Mouse (Mus musculus): ENCODE measurements around the gene Eefsec. TPM values are rescaled to one million over a fixed set of nuclear protein-coding genes. Genes with fewer than 3 reads are reported as not detected.

The Eefsec gene
- total and polyA plus RNA-seq, 3 experiments, result 27.5 to 378 (median 40.7) TPM

DNA sequence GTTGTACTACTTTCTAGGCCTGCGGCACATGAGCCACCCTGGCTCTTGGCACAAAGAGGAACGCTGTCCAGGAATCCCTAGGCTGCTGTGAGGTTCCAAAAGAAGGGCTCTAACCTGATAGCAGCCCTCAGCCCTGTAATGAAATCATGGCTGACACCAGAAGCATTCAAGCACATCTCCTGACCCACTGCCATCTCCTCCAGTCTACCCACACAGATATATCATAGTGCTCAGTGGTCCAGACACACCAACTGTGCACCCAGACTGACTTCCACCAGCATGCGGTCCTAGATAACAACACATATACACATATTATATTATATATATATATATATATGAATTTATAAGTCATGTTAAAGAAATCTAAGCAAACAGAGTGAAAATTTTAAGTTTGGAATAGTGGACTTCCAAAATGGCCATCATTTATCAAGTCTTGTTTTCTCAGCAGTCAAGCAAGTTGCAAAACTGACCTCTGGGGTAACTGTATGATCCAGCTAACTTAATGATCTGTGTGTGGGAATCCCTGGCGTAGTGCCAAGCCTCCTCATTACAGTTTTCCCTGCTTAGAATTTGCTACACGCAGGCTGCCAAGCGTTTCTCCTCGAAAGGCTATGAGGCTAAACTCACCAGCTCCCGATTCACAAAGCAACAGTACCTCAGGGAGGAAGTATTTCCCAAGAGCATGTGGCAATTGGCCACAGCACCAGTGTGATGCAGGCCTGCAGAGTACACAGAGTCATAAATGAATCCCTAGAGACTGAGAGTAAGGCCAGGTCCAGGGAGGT, 76.3 kb downstream of the Eefsec start:
- Histone ChIP-seq H3K4me3 (ENCODE audit: control insufficient read depth in 1 of 2, insufficient read depth in 1 of 2, low read depth in 2 of 2, low read length in 2 of 2) (no peak overlapping the region), H3K79me2 (ENCODE audit: control insufficient read depth, insufficient read depth, low read length, poor library complexity) (no peaks in the 10 kb centered on the region), H3K9ac (ENCODE audit: control insufficient read depth, low read depth, low read length, poor library complexity, severe bottlenecking) (no peak overlapping the region), H3K9me3 (replicated peaks; ENCODE audit: insufficient read depth, low read length) (no peaks in the 10 kb centered on the region), H3K27ac (ENCODE audit: control insufficient read depth, low read depth, low read length) (no peak overlapping the region), H3K4me1 (ENCODE audit: control insufficient read depth in 1 of 2, insufficient read depth in 2 of 2, low read length in 2 of 2) (peaks cover 5 to 7% of the 10 kb centered on the region in 2 experiments; a peak in 3 of 4 replicates), H3K27me3 (ENCODE audit: control insufficient read depth in 1 of 2, insufficient read depth in 2 of 2, low read length in 2 of 2) (no peaks in the 10 kb centered on the region), H3K36me3 (ENCODE audit: control insufficient read depth in 1 of 2, insufficient read depth in 2 of 2, low read length in 2 of 2) (peaks cover 4 to 6% of the 10 kb centered on the region in 2 experiments)
- no peak for DNase-seq (ENCODE audit: low read depth, low spot score)
- no peak for TF ChIP-seq ETS1 (IDR thresholded peaks at IDR 0.05; ENCODE audit: low read depth, low read length)

DNA sequence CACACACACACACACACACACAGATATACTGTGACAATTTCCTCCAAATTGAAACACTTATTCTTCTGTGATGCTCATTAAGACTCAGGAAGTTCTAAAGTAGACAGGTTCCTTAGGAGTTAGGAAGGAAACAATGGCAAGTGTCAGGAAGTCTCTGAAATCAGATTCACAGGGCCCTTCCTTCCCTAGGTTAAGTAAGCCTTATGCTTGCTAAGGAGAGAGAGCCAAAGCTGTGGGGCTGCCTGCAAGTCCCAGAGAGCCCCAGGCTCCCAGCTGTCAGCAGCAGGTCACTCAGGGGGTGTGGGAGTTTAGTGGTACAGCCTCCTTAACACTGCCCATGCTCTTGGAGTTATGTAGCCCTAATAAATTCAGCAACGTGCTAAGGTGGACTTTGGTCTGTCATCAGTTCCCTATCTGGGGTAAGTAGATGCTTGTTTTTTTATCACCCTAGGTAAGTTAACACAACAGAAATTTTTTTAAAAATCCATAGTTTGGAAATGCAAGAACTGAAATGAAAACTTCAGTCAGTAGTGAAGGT, 82.8 kb downstream of the Eefsec start:
- DNase-seq (ENCODE audit: low read depth, low spot score), result no peak
- Histone ChIP-seq H3K27me3 (ENCODE audit: control insufficient read depth in 1 of 2, insufficient read depth in 2 of 2, low read length in 2 of 2) (no peaks in the 10 kb centered on the region), H3K27ac (ENCODE audit: control insufficient read depth, low read depth, low read length) (no peak overlapping the region), H3K4me1 (ENCODE audit: control insufficient read depth in 1 of 2, insufficient read depth in 2 of 2, low read length in 2 of 2) (no peaks in the 10 kb centered on the region), H3K36me3 (ENCODE audit: control insufficient read depth in 1 of 2, insufficient read depth in 2 of 2, low read length in 2 of 2) (peaks cover 0 to 2% of the 10 kb centered on the region in 2 experiments; a peak in 1 of 4 replicates), H3K9me3 (replicated peaks; ENCODE audit: insufficient read depth, low read length) (no peaks in the 10 kb centered on the region), H3K4me3 (ENCODE audit: control insufficient read depth in 1 of 2, insufficient read depth in 1 of 2, low read depth in 2 of 2, low read length in 2 of 2) (no peak overlapping the region), H3K79me2 (ENCODE audit: control insufficient read depth, insufficient read depth, low read length, poor library complexity) (no peaks in the 10 kb centered on the region), H3K9ac (ENCODE audit: control insufficient read depth, low read depth, low read length, poor library complexity, severe bottlenecking) (no peak overlapping the region)
- no peak for TF ChIP-seq USF1 (IDR thresholded peaks at IDR 0.05; ENCODE audit: low read depth, low read length)
- TF ChIP-seq ZKSCAN1 (IDR thresholded peaks at IDR 0.05; ENCODE audit: low read depth, low read length), result no peak
- no peak for TF ChIP-seq POLR2AphosphoS5 (IDR thresholded peaks at IDR 0.05; ENCODE audit: borderline replicate concordance, low read depth, low read length)

DNA sequence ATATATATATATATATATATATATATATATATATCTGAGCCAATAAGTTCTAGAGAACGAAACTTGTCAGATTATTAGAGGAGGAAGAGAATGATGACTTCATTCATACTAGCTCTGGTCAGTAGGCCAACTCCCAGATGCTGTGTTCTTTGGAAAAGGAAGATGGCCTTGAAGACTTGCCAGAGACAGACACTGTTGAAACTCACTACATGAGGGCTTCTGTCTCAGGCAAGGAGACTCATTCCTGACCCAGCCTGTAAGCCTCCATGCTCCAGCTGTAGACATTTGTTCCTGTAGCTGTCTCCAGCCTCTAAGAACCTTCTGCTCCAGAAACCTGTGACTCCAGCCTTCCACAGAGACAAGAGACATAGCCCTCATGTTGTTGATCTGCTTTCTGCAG, 85.2 kb downstream of the Eefsec start:
- DNase-seq (ENCODE audit: low read depth, low spot score), result no peak

More for the DNA sequence above, 85.2 kb downstream of the Eefsec start:
- H3K4me1 ChIP-seq (ENCODE audit: control insufficient read depth in 1 of 2, insufficient read depth in 2 of 2, low read length in 2 of 2), result no peaks in the 10 kb centered on the region
- peaks cover 0 to 1% of the 10 kb centered on the region in 2 experiments; a peak in 1 of 4 replicates for H3K36me3 ChIP-seq (ENCODE audit: control insufficient read depth in 1 of 2, insufficient read depth in 2 of 2, low read length in 2 of 2)
- H3K27ac ChIP-seq (ENCODE audit: control insufficient read depth, low read depth, low read length), result no peak overlapping the region
- H3K9me3 ChIP-seq (replicated peaks; ENCODE audit: insufficient read depth, low read length), result no peaks in the 10 kb centered on the region
- no peak overlapping the region for H3K9ac ChIP-seq (ENCODE audit: control insufficient read depth, low read depth, low read length, poor library complexity, severe bottlenecking)
- no peak overlapping the region for H3K4me3 ChIP-seq (ENCODE audit: control insufficient read depth in 1 of 2, insufficient read depth in 1 of 2, low read depth in 2 of 2, low read length in 2 of 2)
- no peak for TF ChIP-seq UBTF (IDR thresholded peaks at IDR 0.05; ENCODE audit: borderline replicate concordance, insufficient read depth, low read depth, low read length)
- TF ChIP-seq CHD1 (IDR thresholded peaks at IDR 0.05; ENCODE audit: low read depth, low read length), result no peak
- TF ChIP-seq KAT2A (conservative IDR thresholded peaks at IDR 0.05; ENCODE audit: low read depth, low read length), result no peak
- TF ChIP-seq TBP (IDR thresholded peaks at IDR 0.05; ENCODE audit: low read depth, low read length), result no peak
- TF ChIP-seq TCF12 (IDR thresholded peaks at IDR 0.05; ENCODE audit: low read depth, low read length), result no peak
- no peak for TF ChIP-seq CHD2 (IDR thresholded peaks at IDR 0.05; ENCODE audit: low read length)
- TF ChIP-seq SMC3 (IDR thresholded peaks at IDR 0.05; ENCODE audit: low read depth, low read length), result no peak
- TF ChIP-seq MXI1 (IDR thresholded peaks at IDR 0.05; ENCODE audit: low read depth, low read length), result no peak
- TF ChIP-seq ZC3H11A (IDR thresholded peaks at IDR 0.05; ENCODE audit: low read depth, low read length), result no peak
- no peak for TF ChIP-seq MAZ (IDR thresholded peaks at IDR 0.05; ENCODE audit: low read depth, low read length)
- no peak for TF ChIP-seq ELF1 (IDR thresholded peaks at IDR 0.05; ENCODE audit: low read depth, low read length)
- no peaks in the 10 kb centered on the region for H3K79me2 ChIP-seq (ENCODE audit: control insufficient read depth, insufficient read depth, low read length, poor library complexity)
- H3K27me3 ChIP-seq (ENCODE audit: control insufficient read depth in 1 of 2, insufficient read depth in 2 of 2, low read length in 2 of 2), result no peaks in the 10 kb centered on the region
